ENCODE assay signal across 15 mouse cellular contexts in genomic region chr4:128635451-128635850, GRCm38 (mm10). TPM values are rescaled to one million over a fixed set of nuclear protein-coding genes. Genes with fewer than 3 reads are reported as not detected.
DNase-seq lines count a peak whose midpoint lies in the region; TF ChIP-seq lines count a peak whose summit lies in the region.
"Had no signal": no experiment of that assay in that cellular context is flagged by ENCODE, and none has a peak within 500 bp of the region (broad histone marks: within the 10 kb centered on the region; RNA-seq: fewer than 3 reads in every experiment).

No protein-coding gene starts in this region.

- DNase-seq in liver, adult 2 months (ENCODE audit: extremely low read depth, low read depth, low spot score) = peak; percentile 87
- DNase-seq in liver = no peak
- peak; percentile 93 for DNase-seq in kidney, adult 2 months
- DNase-seq in kidney, postnatal 14 days = peak; percentile 66
- peak; percentile 57 for DNase-seq in lung, postnatal 10 days
- DNase-seq in heart, postnatal 36 days = no peak
- DNase-seq in cerebellum, adult 8-10 months = no peak
- DNase-seq in cerebellum, postnatal 14 days = no peak
- DNase-seq: cerebellum, adult 11-12 months; heart, adult 18-20 months; thymus, postnatal 25 days had no signal

- H3K27me3 ChIP-seq in liver, adult 2 months (ENCODE audit: control insufficient read depth, insufficient read depth, low read length) = no peaks in the 10 kb centered on the region
- no peaks in the 10 kb centered on the region for H3K27me3 ChIP-seq in kidney, adult 2 months (replicated peaks; ENCODE audit: control insufficient read depth, insufficient read depth, low read length)
- H3K27me3 ChIP-seq: hindbrain, embryonic 13.5 days; midbrain, embryonic 13.5 days had no signal

- H3K4me3 ChIP-seq in liver, adult 2 months (ENCODE audit: insufficient read depth, low read depth, low read length) = no peak overlapping the region
- H3K4me3 ChIP-seq in kidney, adult 2 months (ENCODE audit: insufficient read depth, low read depth, low read length) = no peak overlapping the region
- H3K4me3 ChIP-seq: hindbrain, embryonic 13.5 days; midbrain, embryonic 13.5 days had no signal

- TF ChIP-seq POLR2A in liver, adult 2 months (IDR thresholded peaks at IDR 0.05; ENCODE audit: extremely low read depth, insufficient read depth, low read length) = no peak
- TF ChIP-seq POLR2A in kidney, adult 2 months (IDR thresholded peaks at IDR 0.05; ENCODE audit: low read depth, low read length) = no peak

- TF ChIP-seq CTCF in liver, adult 2 months (IDR thresholded peaks at IDR 0.05; ENCODE audit: low read depth, low read length) = no peak
- TF ChIP-seq CTCF in kidney, adult 2 months (conservative IDR thresholded peaks at IDR 0.05; ENCODE audit: insufficient read depth, insufficient read length, low read depth, low read length) = no peak

- H3K36me3 ChIP-seq in liver, adult 2 months (ENCODE audit: control insufficient read depth, insufficient read depth, low read length) = no peaks in the 10 kb centered on the region
- H3K36me3 ChIP-seq in kidney, adult 2 months (ENCODE audit: control insufficient read depth, insufficient read depth, low read length) = no peaks in the 10 kb centered on the region
- H3K36me3 ChIP-seq: G1E; hindbrain, embryonic 13.5 days; midbrain, embryonic 13.5 days had no signal

- H3K27ac ChIP-seq in liver, adult 2 months (replicated peaks; ENCODE audit: insufficient read depth, low read depth, low read length) = peak overlapping the region; percentile 68
- peak overlapping the region; percentile 94 for H3K27ac ChIP-seq in kidney, adult 2 months (ENCODE audit: insufficient read depth, low read depth, low read length)
- H3K27ac ChIP-seq: hindbrain, embryonic 13.5 days; macrophage; midbrain, embryonic 13.5 days had no signal

- peaks cover 14% of the 10 kb centered on the region for H3K4me1 ChIP-seq in liver, adult 2 months (ENCODE audit: control insufficient read depth, insufficient read depth, low read length)
- H3K4me1 ChIP-seq in kidney, adult 2 months (ENCODE audit: control insufficient read depth, insufficient read depth, low read length) = peaks cover 22% of the 10 kb centered on the region

- intact Hi-C loops in heart, postnatal 36 days (cut with DNase I) = no loop called here

- 24% methylated on average over 7 of the region's 7 CpGs for WGBS in liver, adult 2 months
- 22% methylated on average over 7 of the region's 7 CpGs for WGBS in kidney, adult 2 months

- H3K79me2 ChIP-seq in liver, adult 2 months (ENCODE audit: control insufficient read depth, insufficient read depth, low read length) = no peaks in the 10 kb centered on the region

- no peak overlapping the region for H3K9ac ChIP-seq in liver, adult 2 months (ENCODE audit: low read depth, low read length)
- H3K9ac ChIP-seq: hindbrain, embryonic 13.5 days; midbrain, embryonic 13.5 days had no signal

RNA-seq across cellular contexts. Expression of gene Tlr12, which starts 17.0 kb away (rescaled TPM):
- 4.2 and 4.9 TPM in 2 replicates for total RNA-seq in liver, adult 2 months (2014; rRNA removed)
- 3.1 and 5.5 TPM in 2 replicates for polyA plus RNA-seq in liver, adult 2 months (2012; rRNA removed)
- 14.3 and 16.1 TPM in 2 replicates for polyA plus RNA-seq in kidney, adult 2 months (2012; rRNA removed)
- under 1 TPM; 0.11 to 0.56 TPM for total RNA-seq in heart, postnatal 36 days (2021)
- total RNA-seq: G1E had no signal
- polyA plus RNA-seq: G1E had no signal

RNA-seq across cellular contexts. Expression of gene Phc2, which starts 19.1 kb away (rescaled TPM):
- total RNA-seq in liver, adult 2 months (2014; rRNA removed) = 7.7 and 12.6 TPM in 2 replicates
- 28.7 and 32.3 TPM in 2 replicates for polyA plus RNA-seq in liver, adult 2 months (2012; rRNA removed)
- 64.6 and 69.5 TPM in 2 replicates for polyA plus RNA-seq in kidney, adult 2 months (2012; rRNA removed)
- total RNA-seq in heart, postnatal 36 days (2021) = 10 to 100 TPM; 32.2 to 45.7 TPM

RNA-seq across cellular contexts. Expression of gene Zscan20, which starts 25.6 kb away (rescaled TPM):
- total RNA-seq in liver, adult 2 months (2014; rRNA removed) = 1.4 and 1.7 TPM in 2 replicates
- 1.0 and 1.2 TPM in 2 replicates for polyA plus RNA-seq in liver, adult 2 months (2012; rRNA removed)
- 2.3 and 2.6 TPM in 2 replicates for polyA plus RNA-seq in kidney, adult 2 months (2012; rRNA removed)
- total RNA-seq in heart, postnatal 36 days (2021) = 1 to 10 TPM; 4.0 to 5.6 TPM

Comparison
In these comparisons a context has a peak if more than half of its experiments do, and no peak if none do; other contexts are left out.
1. DNase-seq: peak in liver, adult 2 months (single experiment), kidney, adult 2 months (single experiment), kidney, postnatal 14 days (single experiment) and lung, postnatal 10 days (single experiment); none in liver (single experiment), heart, postnatal 36 days (0 of 2), cerebellum, adult 8-10 months (single experiment) and cerebellum, postnatal 14 days (0 of 2).